Mouse (Mus musculus) liver, embryonic 14.5 days (tissue): ENCODE measurements around the gene Lrrn2. TPM values are rescaled to one million over a fixed set of nuclear protein-coding genes. Genes with fewer than 3 reads are reported as not detected.

Experiments
- ATAC-seq: fragments of 200-750 bp; cut with Nextera tagmentation; 2 replicates; pipeline ENCODE4 v1.8.0; 2017; ENCODE audit warnings: moderate number of reproducible peaks, mild to moderate bottlenecking, moderate library complexity; ENCODE audit not compliant: insufficient read depth
- DNase-seq, 3 experiments: peaks; one replicate each; pipeline ENCODE4 v3.0.0-alpha.2; 2012 to 2013; ENCODE audit warnings: low read depth in 3 of 3, low spot score in 3 of 3
- H3K27ac ChIP-seq: fragments of 300-500 bp; sonication (generic); 2 replicates; pipeline ENCODE4 v1.5.1; 2014; ENCODE audit warnings: moderate library complexity, mild to moderate bottlenecking, control low read depth, inconsistent platforms
- H3K27me3 ChIP-seq: fragments of 300-500 bp; sonication (generic); 2 replicates; pipeline ENCODE4 v1.6.1; 2014; ENCODE audit warnings: mild to moderate bottlenecking, low read length, moderate library complexity; ENCODE audit not compliant: control insufficient read depth, insufficient read depth
- H3K36me3 ChIP-seq: fragments of 300-500 bp; sonication (generic); replicated peaks from 2 replicates; pipeline ENCODE4 v1.6.1; 2014; ENCODE audit warnings: low read depth; ENCODE audit not compliant: control insufficient read depth, insufficient read depth
- H3K4me1 ChIP-seq, 2 experiments: fragments of 200-500 bp in 1 of 2; fragments of 300-500 bp in 1 of 2; sonication (generic) in 1 of 2; replicated peaks; 2 replicates each; pipeline ENCODE4 v1.6.1; 2012 to 2014; ENCODE audit warnings: antibody characterized with exemption in 1 of 2, inconsistent platforms in 1 of 2, low read length in 1 of 2; ENCODE audit not compliant: control insufficient read depth in 2 of 2, insufficient read depth in 2 of 2
- H3K4me2 ChIP-seq: fragments of 300-500 bp; sonication (generic); 2 replicates; pipeline ENCODE4 v1.6.1; 2014; ENCODE audit warnings: low read depth, mild to moderate bottlenecking, control low read depth, moderate library complexity
- H3K4me3 ChIP-seq, 2 experiments: fragments of 200-500 bp in 1 of 2; fragments of 300-500 bp in 1 of 2; sonication (generic) in 1 of 2; 2 replicates each; pipeline ENCODE4 v1.5.1; 2012 to 2014; ENCODE audit warnings: low read depth in 2 of 2, low read length in 2 of 2, mild to moderate bottlenecking in 2 of 2, control low read depth in 1 of 2, inconsistent platforms in 1 of 2, moderate library complexity in 1 of 2; ENCODE audit not compliant: insufficient read depth in 1 of 2
- H3K9ac ChIP-seq: fragments of 300-500 bp; sonication (generic); replicated peaks from 2 replicates; pipeline ENCODE4 v1.6.1; 2014; ENCODE audit warnings: mild to moderate bottlenecking, control low read depth, moderate library complexity
- H3K9me3 ChIP-seq: fragments of 300-500 bp; sonication (generic); 2 replicates; pipeline ENCODE4 v1.6.1; 2016; ENCODE audit warnings: low read length, mixed read lengths; ENCODE audit not compliant: control insufficient read depth
- CTCF ChIP-seq: IDR thresholded peaks from 2 replicates; pipeline ENCODE4 v1.5.1; 2016; ENCODE audit warnings: antibody characterized with exemption, low read depth, control low read depth
- EP300 ChIP-seq: IDR thresholded peaks from 2 replicates; pipeline ENCODE4 v1.6.1; 2016; ENCODE audit warnings: antibody characterized with exemption, low read depth
- WGBS: fragments of 180-500 bp; shearing (Covaris S2); extraction: QIAGEN DNeasy Blood & Tissue Kit; methylation state at CpG from one replicate; pipeline ENCODE4 v1.1.7; 2014; ENCODE audit not compliant: insufficient replicate concordance; 5-methylcytosine and 5-hydroxymethylcytosine counted together
- polyA plus RNA-seq, 2 experiments: library from polyadenylated mRNA; depleted of rRNA in 1 of 2; stranded (reverse) in 1 of 2; unstranded in 1 of 2; fragments of >200 nt; fragmentation: Nextera tagmentation in 1 of 2; extraction: Ambion mirVana in 1 of 2; gene quantifications; 2 replicates each; pipeline versions ENCODE4 v1.2.1 to v1.2.3; 2012 to 2014

Lrrn2 gene
- polyA plus RNA-seq, 2 experiments: 0.03 TPM; not detected in 1

DNA sequence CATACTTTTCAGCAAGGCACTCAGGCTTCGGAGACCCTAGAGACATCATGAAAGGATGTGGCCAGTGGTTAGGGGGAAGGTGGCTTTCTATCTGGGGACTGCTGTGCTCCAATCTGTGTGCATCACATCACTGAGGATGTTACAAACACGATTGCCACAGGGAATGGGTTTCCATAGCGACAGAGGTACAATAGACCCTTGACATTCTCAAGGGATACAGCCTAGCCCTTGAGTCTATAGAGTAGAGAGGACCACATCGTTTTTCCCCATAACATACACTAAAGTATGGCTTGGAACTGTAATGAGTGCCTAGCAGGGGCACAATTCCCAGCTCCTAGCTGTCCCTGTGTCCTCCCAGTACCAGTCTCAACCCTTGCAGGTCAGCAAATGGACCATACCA lies 23.4 kb downstream of the Lrrn2 start:
- Histone ChIP-seq H3K4me3 (no peak overlapping the region), H3K9ac (no peak overlapping the region), H3K27ac (no peak overlapping the region), H3K9me3 (no peaks in the 10 kb centered on the region), H3K27me3 (no peaks in the 10 kb centered on the region), H3K4me1 (no peaks in the 10 kb centered on the region), H3K36me3 (no peaks in the 10 kb centered on the region), H3K4me2 (no peak overlapping the region)
- DNase-seq: no peak
- WGBS: 35% methylated on average over 4 of the region's 4 CpGs
- TF ChIP-seq EP300: no peak
- TF ChIP-seq CTCF: no peak
- ATAC-seq: no peak

DNA sequence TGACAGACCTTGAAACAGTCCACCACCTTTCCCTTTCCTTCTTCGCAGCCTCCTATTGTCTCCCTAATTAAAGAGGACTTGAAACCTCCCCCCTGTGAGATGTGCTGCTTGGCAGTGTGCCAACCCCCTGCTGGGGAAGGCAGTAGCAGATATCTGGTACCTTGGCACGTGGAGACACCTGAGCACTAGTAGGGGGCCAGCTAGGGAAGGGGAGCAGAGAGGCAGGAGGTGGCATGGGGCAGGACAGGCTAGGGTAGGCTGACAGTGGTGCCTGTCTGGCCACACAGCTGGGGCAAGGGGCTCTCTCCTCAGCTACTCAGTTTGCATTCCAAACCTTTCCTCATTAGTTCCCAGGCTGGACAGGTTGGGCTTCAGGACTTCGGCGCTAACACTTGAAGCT lies 29.0 kb downstream of the Lrrn2 start:
- DNase-seq (no peak), ATAC-seq (no peak)
- TF ChIP-seq CTCF (no peak), EP300 (no peak)
- Histone ChIP-seq H3K4me1 (no peaks in the 10 kb centered on the region), H3K4me3 (no peak overlapping the region), H3K27me3 (no peaks in the 10 kb centered on the region), H3K9ac (no peak overlapping the region), H3K27ac (no peak overlapping the region), H3K4me2 (no peak overlapping the region), H3K36me3 (no peaks in the 10 kb centered on the region), H3K9me3 (no peaks in the 10 kb centered on the region)
- 59% methylated on average over 4 of the region's 4 CpGs for WGBS

DNA sequence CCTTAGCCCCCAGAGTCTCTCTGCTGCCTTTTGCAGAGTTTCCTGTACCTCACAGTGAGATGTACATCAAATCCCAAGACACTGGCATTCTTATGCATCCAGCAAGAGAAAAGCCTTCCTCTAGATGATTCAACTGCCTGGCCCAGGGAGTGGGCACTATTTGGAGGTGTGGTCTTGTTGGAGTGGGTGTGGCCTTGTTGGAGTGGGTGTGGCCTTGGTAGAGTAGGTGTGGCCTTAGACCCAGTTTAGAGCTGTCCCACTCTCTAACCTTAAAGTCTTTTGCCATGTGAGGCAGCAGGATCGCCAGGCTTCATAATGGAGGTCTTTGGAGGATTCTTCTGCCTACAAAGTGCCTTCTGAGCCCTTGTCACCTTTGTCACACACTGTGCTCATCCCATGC lies 29.9 kb downstream of the Lrrn2 start:
- DNase-seq: no peak
- H3K4me1 ChIP-seq: no peaks in the 10 kb centered on the region
- no peaks in the 10 kb centered on the region for H3K27me3 ChIP-seq
- no peak overlapping the region for H3K9ac ChIP-seq
- no peak overlapping the region for H3K4me3 ChIP-seq
- 33% methylated on average over 1 of the region's 1 CpGs for WGBS
- no peak overlapping the region for H3K4me2 ChIP-seq
- no peak for TF ChIP-seq CTCF
- no peak for TF ChIP-seq EP300
- no peak for ATAC-seq
- H3K36me3 ChIP-seq: no peaks in the 10 kb centered on the region
- no peaks in the 10 kb centered on the region for H3K9me3 ChIP-seq
- no peak overlapping the region for H3K27ac ChIP-seq

DNA sequence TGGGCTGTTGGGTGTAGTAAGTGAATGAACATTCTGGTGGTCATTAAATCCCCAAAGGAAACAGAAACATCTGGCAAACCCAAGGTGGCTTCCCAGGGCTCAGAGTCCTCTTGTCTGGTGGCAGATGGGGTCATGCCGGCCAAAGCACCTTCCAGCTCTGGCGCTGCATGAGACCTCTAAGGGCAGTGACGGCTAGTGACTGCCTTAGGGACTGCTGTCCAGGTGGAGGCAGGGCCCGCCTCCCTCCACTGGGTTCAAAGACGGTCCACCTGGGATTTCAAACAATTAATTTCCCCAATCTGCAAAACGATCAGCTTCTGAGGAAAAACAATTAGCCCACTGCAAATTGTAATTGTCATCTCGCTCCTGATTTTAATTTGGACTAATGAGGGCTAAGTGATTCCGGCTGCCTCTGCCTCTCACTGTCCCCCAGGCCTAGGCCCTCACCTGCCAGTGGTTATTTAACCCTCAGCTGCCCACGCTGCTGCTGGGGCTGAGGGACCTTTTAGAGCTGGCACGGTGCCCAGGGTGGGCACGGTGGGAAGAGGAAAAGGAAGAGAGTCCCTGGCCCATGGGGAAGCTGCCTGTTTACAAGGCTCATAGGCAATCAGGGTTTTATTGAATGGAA lies 30.5 kb downstream of the Lrrn2 start:
- Histone ChIP-seq H3K4me3 (no peak overlapping the region), H3K4me1 (no peaks in the 10 kb centered on the region), H3K4me2 (no peak overlapping the region), H3K9me3 (no peaks in the 10 kb centered on the region), H3K27me3 (no peaks in the 10 kb centered on the region), H3K36me3 (no peaks in the 10 kb centered on the region), H3K27ac (no peak overlapping the region), H3K9ac (no peak overlapping the region)
- no peak for TF ChIP-seq EP300
- no peak for TF ChIP-seq CTCF
- WGBS: 62% methylated on average over 11 of the region's 11 CpGs
- ATAC-seq (no peak), DNase-seq (no peak)

DNA sequence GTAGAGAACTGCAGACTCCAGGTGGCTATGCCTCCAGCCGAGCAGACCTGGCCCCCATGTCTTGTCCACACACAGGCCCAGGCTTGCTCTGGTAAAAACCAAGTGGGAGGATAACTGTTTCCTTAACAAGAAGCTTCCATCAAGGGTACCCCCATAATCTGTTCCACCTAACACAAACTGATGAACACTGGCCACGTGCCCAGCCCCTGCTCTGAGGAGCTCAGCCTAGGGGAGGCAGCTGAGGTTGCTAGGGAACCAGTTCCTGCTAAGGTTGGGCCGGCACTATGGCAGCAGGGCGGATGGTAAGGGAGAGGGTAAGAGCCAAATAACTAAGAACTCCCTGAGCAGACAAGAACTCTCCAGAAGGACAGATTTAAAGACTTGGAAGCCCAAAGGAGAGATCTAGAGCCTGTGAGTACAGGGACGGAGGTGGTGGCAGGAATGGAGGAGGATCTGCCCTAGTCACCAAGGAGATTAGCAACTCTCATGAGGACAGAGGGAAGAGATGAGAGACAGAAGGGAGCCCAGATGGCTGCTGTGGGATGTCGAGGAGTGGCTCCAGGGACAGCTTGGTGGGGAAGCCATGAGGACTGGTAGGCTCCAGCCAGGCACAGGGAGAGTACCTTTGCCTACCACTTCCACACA lies 35.9 kb downstream of the Lrrn2 start:
- WGBS: 38% methylated on average over 6 of the region's 6 CpGs
- TF ChIP-seq EP300 (no peak), CTCF (no peak)
- H3K4me2 ChIP-seq: no peak overlapping the region

More for the DNA sequence above, 35.9 kb downstream of the Lrrn2 start:
- no peaks in the 10 kb centered on the region for H3K9me3 ChIP-seq
- H3K4me3 ChIP-seq: no peak overlapping the region
- DNase-seq: no peak
- no peaks in the 10 kb centered on the region for H3K4me1 ChIP-seq
- no peaks in the 10 kb centered on the region for H3K27me3 ChIP-seq
- H3K36me3 ChIP-seq: no peaks in the 10 kb centered on the region
- H3K9ac ChIP-seq: no peak overlapping the region
- H3K27ac ChIP-seq: no peak overlapping the region
- ATAC-seq: no peak
